Mouse (Mus musculus) liver, embryonic 16.5 days (tissue): ENCODE data around the gene Plxna2. TPM values are rescaled to one million over a fixed set of nuclear protein-coding genes. Genes with fewer than 3 reads are reported as not detected.
A peak's percentile ranks its signal among the peaks of the same experiment; 100 is the strongest.

Experiments used
- ATAC-seq: fragments of 200-750 bp; cut with Nextera tagmentation; 2 replicates; pipeline ENCODE4 v1.8.0; 2017; ENCODE audit warnings: low read depth, mild to moderate bottlenecking, moderate number of reproducible peaks, moderate library complexity
- H3K27ac ChIP-seq: fragments of 300-500 bp; sonication (generic); 2 replicates; pipeline ENCODE4 v1.5.1; 2014; ENCODE audit warnings: mild to moderate bottlenecking, low read length
- H3K27me3 ChIP-seq: fragments of 300-500 bp; sonication (generic); 2 replicates; pipeline ENCODE4 v1.6.1; 2014; ENCODE audit warnings: low read depth, low read length, mixed read lengths; ENCODE audit not compliant: control insufficient read depth, insufficient read depth
- H3K36me3 ChIP-seq: fragments of 300-500 bp; sonication (generic); 2 replicates; pipeline ENCODE4 v1.6.1; 2014; ENCODE audit warnings: mild to moderate bottlenecking; ENCODE audit not compliant: control insufficient read depth, insufficient read depth
- H3K4me1 ChIP-seq: fragments of 300-500 bp; sonication (generic); 2 replicates; pipeline ENCODE4 v1.6.1; 2014; ENCODE audit warnings: low read depth, low read length, mixed read lengths; ENCODE audit not compliant: control insufficient read depth
- H3K4me2 ChIP-seq: fragments of 300-500 bp; sonication (generic); 2 replicates; pipeline ENCODE4 v1.6.1; 2014; ENCODE audit warnings: low read depth, low read length, mixed read lengths
- H3K4me3 ChIP-seq: fragments of 300-500 bp; sonication (generic); 2 replicates; pipeline ENCODE4 v1.5.1; 2014; ENCODE audit warnings: low read depth, mild to moderate bottlenecking, low read length
- H3K9ac ChIP-seq: fragments of 300-500 bp; sonication (generic); 2 replicates; pipeline ENCODE4 v1.6.1; 2014; ENCODE audit warnings: low read depth, low read length
- H3K9me3 ChIP-seq: fragments of 300-500 bp; sonication (generic); replicated peaks from 2 replicates; pipeline ENCODE4 v1.6.1; 2016; ENCODE audit warnings: low read length; ENCODE audit not compliant: control insufficient read depth
- WGBS: fragments of 180-500 bp; shearing (Covaris S2); extraction: QIAGEN DNeasy Blood & Tissue Kit; methylation state at CpG from one replicate; pipeline ENCODE4 v1.1.7; 2014; ENCODE audit not compliant: insufficient replicate concordance; 5-methylcytosine and 5-hydroxymethylcytosine counted together
- polyA plus RNA-seq: library from polyadenylated mRNA; unstranded; fragments of >200 nt; fragmentation: Nextera tagmentation; extraction: Ambion mirVana; gene quantifications from 2 replicates; pipeline ENCODE4 v1.2.1, GENCODE M21; 2015

Gene Plxna2
- polyA plus RNA-seq, 1 experiment from 2014 or later: 2.2 TPM

DNA sequence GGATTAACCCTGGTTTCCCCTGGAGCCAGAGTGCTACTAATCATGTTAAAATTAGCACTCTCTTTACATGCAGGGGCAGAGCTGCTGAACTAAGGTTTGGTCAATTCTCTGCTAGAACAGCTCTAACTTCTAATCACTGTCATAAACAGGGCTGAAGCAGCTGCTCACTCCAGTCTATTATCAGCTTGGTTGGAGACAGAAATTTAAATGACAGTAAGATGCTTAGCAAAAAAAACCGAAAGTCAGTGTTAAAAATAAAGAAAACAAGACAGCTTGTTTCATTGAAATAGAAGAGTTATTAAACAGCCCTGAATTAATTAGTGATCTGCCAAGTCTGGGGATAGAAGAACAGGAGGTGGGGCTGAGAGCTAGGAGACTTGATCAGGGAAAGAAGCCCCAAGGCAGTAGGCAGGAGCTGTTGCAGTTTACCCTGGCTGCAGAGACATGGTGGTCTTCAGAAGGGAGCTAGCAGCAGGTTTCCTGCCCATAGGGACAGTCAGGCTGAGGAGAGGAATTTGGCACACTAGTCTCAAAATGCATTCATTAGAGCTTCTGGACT lies 12.6 kb downstream of the Plxna2 start:
- Histone ChIP-seq H3K27ac (no peak overlapping the region), H3K9ac (no peak overlapping the region), H3K4me2 (no peak overlapping the region), H3K4me3 (no peak overlapping the region), H3K27me3 (no peaks in the 10 kb centered on the region), H3K9me3 (no peaks in the 10 kb centered on the region), H3K4me1 (peaks cover 2% of the 10 kb centered on the region; the same call in 1 of the 2 replicates), H3K36me3 (no peaks in the 10 kb centered on the region)
- WGBS: 53% methylated on average over 1 of the region's 1 CpGs
- no peak for ATAC-seq

DNA sequence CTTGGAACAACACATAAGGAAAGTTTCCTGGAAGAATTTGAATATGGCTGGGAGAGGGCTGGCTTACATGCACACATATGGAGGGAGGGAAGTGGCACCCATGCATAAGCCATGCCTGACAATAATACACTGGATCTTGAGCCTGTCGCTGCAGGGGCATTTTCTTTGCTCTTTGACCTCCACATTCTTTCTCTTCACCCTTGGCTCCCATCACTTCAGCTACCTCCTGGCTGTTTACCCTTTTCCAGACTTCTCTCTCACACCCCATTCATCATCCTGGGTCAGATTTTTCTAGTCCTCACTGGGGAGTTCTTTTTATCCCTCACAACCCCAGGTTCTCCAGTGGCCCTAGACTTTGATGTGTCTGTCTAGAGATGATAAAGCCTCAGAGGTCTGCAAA lies 13.6 kb downstream of the Plxna2 start:
- Histone ChIP-seq H3K27me3 (no peaks in the 10 kb centered on the region), H3K27ac (no peak overlapping the region), H3K4me3 (no peak overlapping the region), H3K9me3 (no peaks in the 10 kb centered on the region), H3K36me3 (no peaks in the 10 kb centered on the region), H3K9ac (no peak overlapping the region), H3K4me2 (no peak overlapping the region), H3K4me1 (peaks cover 2% of the 10 kb centered on the region; the same call in 1 of the 2 replicates)
- WGBS: 65% methylated on average over 1 of the region's 1 CpGs
- ATAC-seq: no peak

DNA sequence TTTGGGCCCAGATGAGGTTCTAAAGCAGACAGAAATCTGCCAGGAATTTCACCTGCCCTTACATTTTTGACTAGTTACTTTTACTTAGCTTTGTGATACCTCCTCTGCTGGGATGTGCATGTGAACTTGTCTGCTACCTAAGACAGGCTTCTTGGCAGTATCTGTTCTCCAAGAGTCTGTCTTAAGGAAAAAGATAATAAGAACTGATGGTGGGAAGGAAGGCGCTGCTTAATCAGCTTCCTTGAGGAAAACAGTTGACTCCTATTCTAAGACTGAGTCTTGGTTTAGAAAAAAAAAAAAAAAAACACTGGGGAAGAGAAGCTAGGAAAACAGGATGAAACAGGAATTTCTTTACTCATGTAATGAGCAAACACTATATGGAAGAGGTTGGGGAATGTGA lies 14.0 kb downstream of the Plxna2 start:
- H3K9me3 ChIP-seq: no peaks in the 10 kb centered on the region
- no peaks in the 10 kb centered on the region for H3K4me1 ChIP-seq
- H3K27me3 ChIP-seq: no peaks in the 10 kb centered on the region
- H3K4me3 ChIP-seq: no peak overlapping the region
- H3K27ac ChIP-seq: no peak overlapping the region
- no peaks in the 10 kb centered on the region for H3K36me3 ChIP-seq
- no peak for ATAC-seq
- H3K9ac ChIP-seq: no peak overlapping the region
- no peak overlapping the region for H3K4me2 ChIP-seq
- WGBS: 59% methylated on average over 1 of the region's 1 CpGs

DNA sequence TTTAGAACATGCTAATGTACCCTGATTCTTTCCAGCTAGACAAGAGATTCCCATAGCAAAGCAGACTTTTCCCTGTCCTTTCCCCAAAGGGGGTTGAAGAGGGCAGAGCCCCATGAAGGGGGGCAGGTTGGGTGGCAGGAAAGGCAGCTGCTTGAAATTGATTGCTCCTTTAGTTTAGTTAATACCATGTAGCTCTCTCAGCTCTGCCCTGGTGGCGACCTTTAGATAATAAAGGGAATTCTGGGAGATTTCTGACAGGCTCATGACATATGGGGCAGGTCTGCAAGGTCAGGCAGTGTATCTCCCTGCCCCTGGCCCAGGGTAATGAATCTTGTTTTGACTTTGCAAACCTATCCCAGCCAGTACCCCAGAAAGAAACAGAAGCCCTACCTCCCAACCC lies 17.4 kb downstream of the Plxna2 start:
- H3K4me3 ChIP-seq: no peak overlapping the region
- H3K4me2 ChIP-seq: no peak overlapping the region
- no peaks in the 10 kb centered on the region for H3K27me3 ChIP-seq
- H3K9ac ChIP-seq: no peak overlapping the region
- H3K36me3 ChIP-seq: no peaks in the 10 kb centered on the region
- no peak for ATAC-seq
- no peaks in the 10 kb centered on the region for H3K4me1 ChIP-seq
- H3K27ac ChIP-seq: no peak overlapping the region
- no peaks in the 10 kb centered on the region for H3K9me3 ChIP-seq
- 19% methylated on average over 1 of the region's 1 CpGs for WGBS

DNA sequence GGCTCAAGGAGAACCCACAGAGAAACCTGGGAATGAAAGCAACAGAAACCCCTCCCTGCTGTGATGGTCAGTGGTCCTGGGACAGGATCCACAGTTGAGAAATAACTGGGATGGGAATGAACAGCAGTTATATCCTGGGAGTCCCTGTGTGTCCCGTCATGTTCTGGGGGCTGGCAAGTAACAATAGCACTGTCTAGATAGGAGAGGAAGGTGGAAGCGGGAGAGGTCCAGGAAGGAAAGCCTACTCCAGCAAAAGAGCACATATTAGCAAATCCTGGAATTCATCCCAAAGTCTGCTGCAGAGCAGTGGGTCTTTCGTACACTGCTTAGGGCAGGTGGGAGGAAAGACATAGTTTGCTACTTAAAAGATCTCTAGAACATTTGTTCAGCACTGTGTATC lies 17.9 kb downstream of the Plxna2 start:
- no peaks in the 10 kb centered on the region for H3K36me3 ChIP-seq
- no peak overlapping the region for H3K4me2 ChIP-seq
- H3K9ac ChIP-seq: no peak overlapping the region
- H3K9me3 ChIP-seq: no peaks in the 10 kb centered on the region
- no peak overlapping the region for H3K27ac ChIP-seq
- no peak overlapping the region for H3K4me3 ChIP-seq
- H3K27me3 ChIP-seq: no peaks in the 10 kb centered on the region
- ATAC-seq: peak; percentile 35; the same call in 1 of the 2 replicates
- no peaks in the 10 kb centered on the region for H3K4me1 ChIP-seq
- WGBS: 63% methylated on average over 3 of the region's 3 CpGs

DNA sequence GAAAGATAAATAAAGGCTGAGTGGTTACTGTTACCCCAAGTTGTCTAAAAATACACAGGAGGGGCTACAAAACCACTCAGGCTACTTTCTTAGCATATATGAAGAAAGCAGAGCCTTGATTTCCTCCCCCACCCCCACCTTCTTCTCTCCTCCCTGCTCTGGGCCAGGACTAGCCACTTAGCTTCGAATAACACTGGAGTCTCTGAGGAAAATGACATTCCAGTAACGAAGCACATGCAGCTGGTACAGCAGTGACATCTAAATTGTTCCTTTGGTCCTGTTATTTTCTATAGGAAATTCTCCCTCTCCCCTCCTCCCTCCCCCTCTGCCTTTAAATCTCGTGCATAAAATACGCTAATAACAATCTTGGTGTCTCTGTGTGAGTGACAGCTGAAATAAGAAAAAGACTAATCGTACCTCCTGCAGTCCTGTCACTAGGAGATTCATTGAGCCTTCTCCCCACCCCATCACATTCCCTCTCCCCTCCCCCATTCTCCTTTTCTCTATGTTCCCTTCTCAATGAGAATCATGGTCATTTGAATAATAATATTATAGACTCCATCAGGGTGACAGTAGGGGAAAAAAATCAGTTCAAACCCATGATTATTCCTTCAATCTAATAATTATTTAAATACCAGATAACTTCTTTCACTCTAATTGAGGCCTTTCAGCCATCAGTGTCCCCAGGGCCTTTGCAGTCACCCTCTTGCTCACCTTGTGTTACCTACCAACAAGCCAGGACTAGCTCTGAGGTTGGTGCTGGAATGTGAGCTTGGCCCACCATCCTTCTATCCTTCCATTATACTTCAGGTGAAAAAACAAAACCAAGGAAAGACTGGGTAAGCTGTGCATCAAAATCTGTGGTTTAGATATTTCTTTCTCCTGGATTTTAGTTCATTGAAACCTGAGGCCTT lies 19.6 kb downstream of the Plxna2 start:
- no peak overlapping the region for H3K4me3 ChIP-seq
- H3K4me2 ChIP-seq: no peak overlapping the region
- WGBS: 51% methylated on average over 5 of the region's 5 CpGs
- no peak for ATAC-seq
- H3K36me3 ChIP-seq: no peaks in the 10 kb centered on the region
- no peak overlapping the region for H3K27ac ChIP-seq
- H3K9me3 ChIP-seq: no peaks in the 10 kb centered on the region
- H3K27me3 ChIP-seq: no peaks in the 10 kb centered on the region
- H3K4me1 ChIP-seq: no peaks in the 10 kb centered on the region
- H3K9ac ChIP-seq: no peak overlapping the region

DNA sequence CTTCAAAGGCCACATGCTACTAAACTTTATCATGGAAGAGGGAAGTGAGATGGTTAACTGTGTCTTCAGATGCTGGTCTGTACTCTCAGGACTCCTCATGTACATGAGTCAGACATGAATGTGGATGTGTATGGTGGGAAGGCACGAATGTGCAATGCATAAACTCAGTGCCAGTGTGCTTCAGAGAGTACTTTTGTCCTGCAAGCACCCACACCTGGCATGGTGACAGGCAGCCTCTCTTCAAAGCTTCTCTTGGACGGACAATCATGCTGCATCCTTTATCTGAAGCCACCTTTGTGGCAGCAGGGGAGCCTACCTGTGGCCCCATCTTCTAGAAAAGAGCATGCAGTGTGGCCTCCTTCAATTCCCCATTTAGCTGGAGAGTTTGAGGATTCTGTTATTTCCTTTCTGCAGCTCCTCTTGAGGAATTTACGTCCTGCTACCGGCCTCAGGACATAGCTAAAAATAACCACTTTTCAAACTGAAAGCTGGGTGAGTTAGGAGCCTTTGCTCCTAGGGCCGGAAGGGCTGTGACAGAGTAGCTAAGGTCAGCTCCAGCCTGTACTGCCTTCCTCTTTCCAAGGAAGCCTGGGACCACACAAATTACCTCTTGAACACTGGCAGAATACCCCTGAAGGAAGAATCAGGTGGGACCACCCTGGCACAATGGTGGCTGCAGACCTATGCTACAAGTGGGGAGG lies 23.7 kb downstream of the Plxna2 start:
- H3K27ac ChIP-seq: no peak overlapping the region
- no peak overlapping the region for H3K9ac ChIP-seq
- no peaks in the 10 kb centered on the region for H3K4me1 ChIP-seq
- no peaks in the 10 kb centered on the region for H3K9me3 ChIP-seq
- no peak for ATAC-seq
- H3K36me3 ChIP-seq: no peaks in the 10 kb centered on the region
- no peak overlapping the region for H3K4me3 ChIP-seq
- WGBS: 42% methylated on average over 5 of the region's 5 CpGs
- no peaks in the 10 kb centered on the region for H3K27me3 ChIP-seq
- no peak overlapping the region for H3K4me2 ChIP-seq

DNA sequence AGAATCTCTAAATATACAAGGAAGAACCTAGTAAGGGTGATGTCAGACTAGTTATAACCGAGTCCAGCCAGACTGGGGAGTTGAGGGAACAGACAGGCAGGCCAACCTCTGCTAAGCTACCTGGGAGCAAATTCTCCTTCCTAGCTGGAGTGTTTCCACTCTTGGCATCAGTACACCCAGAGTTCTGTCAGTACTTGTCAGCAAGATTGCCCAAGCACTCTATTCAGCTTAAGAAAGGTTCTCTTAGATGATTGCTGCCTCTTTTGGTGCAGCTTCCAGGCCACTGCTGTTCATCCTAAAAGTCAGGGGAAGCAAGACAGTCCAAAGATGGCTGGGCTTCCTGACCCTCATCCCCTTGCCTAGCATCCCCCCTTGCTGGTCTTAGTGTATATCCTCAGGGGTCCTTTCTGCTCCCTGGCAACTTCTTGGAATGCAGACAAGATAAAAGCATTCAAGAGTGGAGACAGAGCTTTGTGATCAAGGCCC lies 24.3 kb downstream of the Plxna2 start:
- Histone ChIP-seq H3K27ac (no peak overlapping the region), H3K4me2 (no peak overlapping the region), H3K9me3 (no peaks in the 10 kb centered on the region), H3K36me3 (no peaks in the 10 kb centered on the region), H3K4me3 (no peak overlapping the region), H3K27me3 (no peaks in the 10 kb centered on the region), H3K9ac (no peak overlapping the region), H3K4me1 (no peaks in the 10 kb centered on the region)
- 33% methylated on average over 1 of the region's 1 CpGs for WGBS
- ATAC-seq: no peak

DNA sequence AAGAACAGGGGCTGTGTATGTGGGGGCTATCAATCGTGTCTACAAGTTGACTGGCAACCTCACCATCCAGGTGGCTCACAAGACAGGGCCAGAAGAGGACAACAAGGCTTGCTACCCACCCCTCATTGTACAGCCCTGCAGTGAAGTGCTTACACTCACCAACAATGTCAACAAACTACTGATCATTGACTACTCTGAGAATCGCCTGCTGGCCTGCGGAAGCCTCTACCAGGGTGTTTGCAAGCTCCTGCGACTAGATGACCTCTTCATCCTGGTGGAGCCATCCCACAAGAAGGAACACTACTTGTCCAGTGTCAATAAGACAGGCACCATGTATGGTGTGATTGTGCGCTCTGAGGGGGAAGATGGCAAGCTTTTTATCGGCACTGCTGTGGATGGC lies 25.9 kb downstream of the Plxna2 start:
- 68% methylated on average over 6 of the region's 6 CpGs for WGBS

More for the DNA sequence above, 25.9 kb downstream of the Plxna2 start:
- Histone ChIP-seq H3K27ac (no peak overlapping the region), H3K4me1 (no peaks in the 10 kb centered on the region), H3K36me3 (no peaks in the 10 kb centered on the region), H3K4me3 (no peak overlapping the region), H3K4me2 (no peak overlapping the region), H3K9me3 (no peaks in the 10 kb centered on the region), H3K27me3 (no peaks in the 10 kb centered on the region), H3K9ac (no peak overlapping the region)
- ATAC-seq: no peak
